Comparison of ENCODE assay signal across 23 mouse cellular contexts in genomic region chr5:89232313-89232712, GRCm38 (mm10).
DNase-seq lines count a peak whose midpoint lies in the region; ATAC-seq and TF ChIP-seq lines count a peak whose summit lies in the region.
"Had no signal": no experiment of that assay in that cellular context is flagged by ENCODE, and none has a peak within 500 bp of the region (broad histone marks: within the 10 kb centered on the region; RNA-seq: fewer than 3 reads in every experiment).

No protein-coding gene starts in this region.

- WGBS in heart, embryonic 11.5 days (ENCODE audit: insufficient replicate concordance) = 78% methylated on average over 7 of the region's 7 CpGs
- 52% methylated on average over 7 of the region's 7 CpGs for WGBS in limb, embryonic 14.5 days
- WGBS in lung, postnatal 0 days = 69% methylated on average over 7 of the region's 7 CpGs
- 56% methylated on average over 7 of the region's 7 CpGs for WGBS in liver, embryonic 12.5 days (ENCODE audit: insufficient replicate concordance)

- TF ChIP-seq EP300 in lung, postnatal 0 days (IDR thresholded peaks at IDR 0.05) = no peak

- intact Hi-C loops in left cerebral cortex, adult 2 months (cut with DNase I) = no loop called here

- no peak for TF ChIP-seq CTCF in embryonic fibroblast, embryonic 13.5 days (IDR thresholded peaks at IDR 0.05; ENCODE audit: borderline replicate concordance, insufficient read depth, low read length)
- TF ChIP-seq CTCF in lung, postnatal 0 days (IDR thresholded peaks at IDR 0.05) = no peak
- no peak for TF ChIP-seq CTCF in left cerebral cortex, adult 2 months (IDR thresholded peaks at IDR 0.05)

- peak; percentile 31 for DNase-seq in heart, adult 11 months
- DNase-seq in NIH3T3 (ENCODE audit: low read depth) = peak; percentile 29
- peak; percentile 35 for DNase-seq in limb, embryonic 14.5 days (ENCODE audit: low spot score)
- no peak for DNase-seq in lung, postnatal 0 days (ENCODE audit: low spot score)
- DNase-seq in left cerebral cortex, adult 2 months (ENCODE audit: extremely low spot score in 1 of 2, low spot score in 2 of 2) = no peak
- DNase-seq: adrenal gland, adult 8-10 months; adrenal gland, postnatal 14 days; adrenal gland, postnatal 36 days; cerebellum, adult 11-12 months; cerebellum, adult 2 months; cerebellum, adult 9-10 months; cerebellum, postnatal 10 days; cerebellum, postnatal 25 days; forebrain, postnatal 0 days had no signal

- H3K27ac ChIP-seq in heart, embryonic 11.5 days (ENCODE audit: low read depth, low read length) = no peak overlapping the region
- H3K27ac ChIP-seq in embryonic fibroblast, embryonic 13.5 days (ENCODE audit: insufficient read depth, low read length) = peak overlapping the region; percentile 48; the same call in 1 of the 2 replicates
- no peak overlapping the region for H3K27ac ChIP-seq in limb, embryonic 14.5 days (replicated peaks; ENCODE audit: low read depth, low read length)
- no peak overlapping the region for H3K27ac ChIP-seq in lung, postnatal 0 days (ENCODE audit: low read length)
- no peak overlapping the region for H3K27ac ChIP-seq in left cerebral cortex, adult 2 months
- H3K27ac ChIP-seq in liver, embryonic 12.5 days = no peak overlapping the region
- H3K27ac ChIP-seq: embryonic facial prominence, embryonic 13.5 days; forebrain, embryonic 13.5 days; forebrain, embryonic 15.5 days had no signal

- H3K4me1 ChIP-seq in heart, embryonic 11.5 days (ENCODE audit: control insufficient read depth, insufficient read depth, low read length) = no peaks in the 10 kb centered on the region
- H3K4me1 ChIP-seq in embryonic fibroblast, embryonic 13.5 days (ENCODE audit: control insufficient read depth, insufficient read depth, low read length) = no peaks in the 10 kb centered on the region
- no peaks in the 10 kb centered on the region for H3K4me1 ChIP-seq in limb, embryonic 14.5 days (ENCODE audit: control insufficient read depth, insufficient read depth, low read length)
- no peaks in the 10 kb centered on the region for H3K4me1 ChIP-seq in lung, postnatal 0 days (ENCODE audit: insufficient read depth, low read depth, low read length)
- no peaks in the 10 kb centered on the region for H3K4me1 ChIP-seq in liver, embryonic 12.5 days
- H3K4me1 ChIP-seq: embryonic facial prominence, embryonic 13.5 days; forebrain, embryonic 13.5 days; forebrain, embryonic 15.5 days had no signal

- H3K27me3 ChIP-seq in heart, embryonic 11.5 days (ENCODE audit: control insufficient read depth, insufficient read depth, low read length) = no peaks in the 10 kb centered on the region
- no peaks in the 10 kb centered on the region for H3K27me3 ChIP-seq in limb, embryonic 14.5 days (ENCODE audit: control insufficient read depth, insufficient read depth, low read length)
- H3K27me3 ChIP-seq in lung, postnatal 0 days (replicated peaks; ENCODE audit: insufficient read depth, low read length) = no peaks in the 10 kb centered on the region
- no peaks in the 10 kb centered on the region for H3K27me3 ChIP-seq in liver, embryonic 12.5 days (replicated peaks)
- H3K27me3 ChIP-seq: embryonic facial prominence, embryonic 13.5 days; forebrain, embryonic 13.5 days; forebrain, embryonic 15.5 days; Patski had no signal

- no peak overlapping the region for H3K4me3 ChIP-seq in heart, embryonic 11.5 days (ENCODE audit: low read depth, low read length)
- no peak overlapping the region for H3K4me3 ChIP-seq in embryonic fibroblast, embryonic 13.5 days (ENCODE audit: insufficient read depth, low read length)
- no peak overlapping the region for H3K4me3 ChIP-seq in limb, embryonic 14.5 days (replicated peaks; ENCODE audit: low read length)
- H3K4me3 ChIP-seq in lung, postnatal 0 days (ENCODE audit: low read depth, low read length) = no peak overlapping the region
- H3K4me3 ChIP-seq in left cerebral cortex, adult 2 months = no peak overlapping the region
- no peak overlapping the region for H3K4me3 ChIP-seq in liver, embryonic 12.5 days
- H3K4me3 ChIP-seq: embryonic facial prominence, embryonic 13.5 days; erythroblast, embryonic 14.5 days; forebrain, embryonic 13.5 days; forebrain, embryonic 15.5 days had no signal

- no peak for ATAC-seq in heart, embryonic 11.5 days (replicated peaks; ENCODE audit: insufficient number of reproducible peaks, low FRiP score, low TSS enrichment)
- ATAC-seq in limb, embryonic 14.5 days (ENCODE audit: low FRiP score, low read depth) = no peak
- no peak for ATAC-seq in lung, postnatal 0 days
- no peak for ATAC-seq in liver, embryonic 12.5 days
- ATAC-seq: activated CD4-positive, CD25-positive, alpha-beta regulatory T cell, adult 4 months; forebrain, embryonic 13.5 days; forebrain, embryonic 15.5 days; forebrain, postnatal 0 days; Patski had no signal

- no peaks in the 10 kb centered on the region for H3K9me3 ChIP-seq in heart, embryonic 11.5 days (replicated peaks; ENCODE audit: control insufficient read depth, low read length)
- no peaks in the 10 kb centered on the region for H3K9me3 ChIP-seq in limb, embryonic 14.5 days (ENCODE audit: control insufficient read depth, low read length)
- no peaks in the 10 kb centered on the region for H3K9me3 ChIP-seq in lung, postnatal 0 days (ENCODE audit: low read length)
- H3K9me3 ChIP-seq in liver, embryonic 12.5 days (replicated peaks) = no peaks in the 10 kb centered on the region
- H3K9me3 ChIP-seq: embryonic facial prominence, embryonic 13.5 days; forebrain, embryonic 13.5 days; forebrain, embryonic 15.5 days had no signal

- H3K4me2 ChIP-seq in heart, embryonic 11.5 days = no peak overlapping the region
- no peak overlapping the region for H3K4me2 ChIP-seq in limb, embryonic 14.5 days (replicated peaks; ENCODE audit: low read depth, low read length, severe bottlenecking)
- no peak overlapping the region for H3K4me2 ChIP-seq in lung, postnatal 0 days (replicated peaks; ENCODE audit: low read depth, low read length)
- no peak overlapping the region for H3K4me2 ChIP-seq in liver, embryonic 12.5 days
- H3K4me2 ChIP-seq: embryonic facial prominence, embryonic 13.5 days; forebrain, embryonic 13.5 days; forebrain, embryonic 15.5 days had no signal

- no peaks in the 10 kb centered on the region for H3K36me3 ChIP-seq in heart, embryonic 11.5 days (ENCODE audit: control insufficient read depth, insufficient read depth, low read length)
- H3K36me3 ChIP-seq in limb, embryonic 14.5 days (ENCODE audit: control insufficient read depth, insufficient read depth, low read length) = no peaks in the 10 kb centered on the region
- H3K36me3 ChIP-seq in lung, postnatal 0 days (ENCODE audit: insufficient read depth, low read length) = no peaks in the 10 kb centered on the region
- no peaks in the 10 kb centered on the region for H3K36me3 ChIP-seq in liver, embryonic 12.5 days
- H3K36me3 ChIP-seq: embryonic facial prominence, embryonic 13.5 days; forebrain, embryonic 15.5 days had no signal

- no peak for TF ChIP-seq POLR2A in embryonic fibroblast, embryonic 13.5 days (IDR thresholded peaks at IDR 0.05; ENCODE audit: low read depth, low read length)
- TF ChIP-seq POLR2A in limb, embryonic 14.5 days (IDR thresholded peaks at IDR 0.05; ENCODE audit: borderline replicate concordance, extremely low read depth, insufficient read depth, insufficient read length) = no peak

- H3K9ac ChIP-seq in heart, embryonic 11.5 days (ENCODE audit: low read depth, low read length) = no peak overlapping the region
- H3K9ac ChIP-seq in limb, embryonic 14.5 days (ENCODE audit: low read depth, low read length, severe bottlenecking) = no peak overlapping the region
- no peak overlapping the region for H3K9ac ChIP-seq in lung, postnatal 0 days (replicated peaks; ENCODE audit: low read depth)
- no peak overlapping the region for H3K9ac ChIP-seq in liver, embryonic 12.5 days
- H3K9ac ChIP-seq: embryonic facial prominence, embryonic 13.5 days; forebrain, embryonic 13.5 days; forebrain, embryonic 15.5 days; forebrain, postnatal 0 days had no signal

Comparison
In these comparisons a context has a peak if more than half of its experiments do, and no peak if none do; other contexts are left out.
1. DNase-seq: peak in heart, adult 11 months (single experiment), NIH3T3 (single experiment) and limb, embryonic 14.5 days (single experiment); none in lung, postnatal 0 days (single experiment) and left cerebral cortex, adult 2 months (0 of 2).